Mouse (Mus musculus) brain, embryonic 18.5 days (tissue): Measurements from ENCODE around the gene Sdccag8.
"Not testable (repeated sequence)": the region's sequence is repeated elsewhere in the genome, so short reads cannot be mapped to it uniquely, and the experiment has no call there.

Experiments used
- DNase-seq: peaks from one replicate; pipeline ENCODE4 v3.0.0-alpha.2; 2012; ENCODE audit warnings: low read depth, low spot score

Sdccag8 gene

DNA sequence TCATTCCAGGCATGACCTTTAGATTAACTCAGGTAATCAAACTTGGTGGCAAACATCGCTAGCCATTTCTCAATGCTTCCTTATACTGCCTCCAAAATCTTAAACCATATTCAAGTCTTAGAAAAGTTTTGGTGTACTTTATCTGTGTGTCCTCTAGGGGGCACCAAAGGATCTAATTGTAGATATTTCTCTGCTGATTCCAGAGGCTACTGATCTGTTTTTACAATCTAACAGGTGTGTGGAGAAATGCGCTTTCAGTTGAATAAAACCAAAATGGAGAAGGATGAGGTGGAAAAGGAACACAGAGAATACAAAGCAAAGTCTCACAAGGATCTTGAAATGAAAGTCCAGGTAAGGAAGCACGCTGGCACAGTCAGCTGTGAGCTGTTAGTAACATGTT, 63.3 kb downstream of the Sdccag8 start:
- DNase-seq, result peak; percentile 54

GRCm38 (mm10) chr1:176879005-176879404, 64.5 kb downstream of the Sdccag8 start:
- peak; percentile 70 for DNase-seq

- no peak for DNase-seq
Measured at GRCm38 (mm10) chr1:176879614-176880013, 65.2 kb downstream of the Sdccag8 start.

DNA sequence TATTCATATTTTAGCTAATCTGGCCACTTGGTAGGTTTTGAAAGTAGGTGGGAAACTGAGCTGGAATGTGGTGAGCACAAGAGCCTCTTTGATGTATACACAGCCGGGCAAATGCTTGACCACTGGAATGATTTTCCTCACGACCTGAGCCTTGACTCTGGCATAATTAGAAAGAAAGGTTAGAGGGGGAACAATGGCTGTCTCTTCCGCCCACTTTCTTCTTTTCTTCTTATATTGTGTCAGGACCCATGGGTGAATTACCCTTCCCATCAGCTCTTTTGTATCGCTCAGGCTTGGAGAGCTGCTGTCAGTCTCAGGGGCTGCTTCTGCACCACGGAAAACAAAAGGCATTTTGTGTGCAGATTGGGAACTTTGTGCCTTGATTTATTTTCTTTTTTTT, 65.6 kb downstream of the Sdccag8 start:
- DNase-seq, result no peak

DNA sequence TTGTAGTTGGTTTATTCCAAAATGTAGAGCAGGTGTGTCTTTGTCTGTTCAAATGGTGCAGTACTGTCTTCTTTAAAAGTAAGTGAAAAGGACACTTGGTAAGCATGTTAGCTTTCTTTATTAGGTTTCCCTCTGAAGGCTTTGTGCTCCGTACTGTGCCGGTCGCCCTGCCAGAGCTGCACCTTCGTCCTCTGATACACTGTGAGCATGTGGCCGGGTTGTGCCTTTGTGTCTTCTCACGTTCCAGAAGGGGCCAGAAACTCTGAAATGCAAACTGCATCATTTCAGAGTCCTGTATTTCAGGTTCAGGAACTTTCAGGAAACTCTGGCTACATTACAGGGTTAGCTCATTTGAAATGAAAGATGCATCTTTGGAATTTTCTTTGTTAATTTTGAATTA, 66.5 kb downstream of the Sdccag8 start:
- DNase-seq, result no peak

DNA sequence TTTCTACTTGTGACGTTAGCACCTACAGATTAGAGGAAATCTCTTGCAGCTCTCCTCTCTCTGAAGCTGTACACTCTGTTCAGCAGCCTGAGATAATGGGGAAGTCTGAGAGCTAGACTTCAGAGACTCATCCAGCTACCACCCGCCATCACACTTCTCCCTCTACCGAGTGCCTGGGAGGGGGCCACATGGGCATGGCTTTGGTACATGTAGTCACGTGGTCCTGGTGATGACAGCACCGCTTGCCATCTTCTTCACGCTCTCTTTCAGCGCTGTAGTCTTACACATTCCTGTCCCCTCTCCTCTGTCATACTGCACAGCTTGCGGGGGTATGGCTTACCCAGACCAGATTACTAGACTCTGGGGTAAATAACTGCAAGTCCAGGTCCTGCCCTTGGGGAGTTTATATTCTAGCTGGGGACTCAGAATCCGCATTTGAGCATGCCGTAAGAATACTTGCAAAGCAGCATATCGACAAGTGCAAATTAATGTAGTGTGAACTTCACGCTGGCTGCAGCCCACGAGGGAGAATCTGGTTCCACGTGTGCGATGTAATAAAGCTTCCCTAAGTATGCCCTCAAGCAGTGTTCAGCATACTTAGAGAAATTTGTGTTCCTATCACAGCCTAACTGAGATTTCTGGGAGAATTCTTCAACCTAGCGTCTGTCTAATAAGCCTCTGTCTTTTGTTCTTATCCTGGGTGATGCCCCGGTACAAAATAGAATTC, 70.9 kb downstream of the Sdccag8 start:
- peak; percentile 47 for DNase-seq

- DNase-seq, result no peak
Measured at GRCm38 (mm10) chr1:176886002-176886401, 71.5 kb downstream of the Sdccag8 start.

- DNase-seq, result no peak
Measured at GRCm38 (mm10) chr1:176903741-176904140, 89.3 kb downstream of the Sdccag8 start.

DNA sequence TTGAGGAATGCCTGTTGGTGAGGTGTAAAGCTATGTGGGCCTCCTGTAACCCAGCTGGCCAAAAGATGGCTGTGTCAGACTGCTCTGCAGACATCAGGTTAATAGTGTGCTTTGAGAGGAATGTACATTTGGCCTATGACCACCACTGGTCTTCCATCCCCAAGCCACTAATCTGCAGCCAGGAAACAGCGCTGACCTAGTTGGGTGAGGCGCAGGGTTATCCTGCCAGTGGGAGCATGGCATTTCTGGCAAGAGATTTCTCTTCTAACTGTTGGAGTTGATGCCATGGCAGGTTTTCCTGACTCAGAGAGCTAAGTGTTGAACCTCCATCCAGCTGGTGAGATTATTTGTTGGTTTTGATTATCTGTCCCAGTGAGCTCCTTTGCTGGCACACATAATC, 101.5 kb downstream of the Sdccag8 start:
- DNase-seq, result no peak

- DNase-seq, result no peak
Measured at GRCm38 (mm10) chr1:176919486-176919885, 105.0 kb downstream of the Sdccag8 start.

DNA sequence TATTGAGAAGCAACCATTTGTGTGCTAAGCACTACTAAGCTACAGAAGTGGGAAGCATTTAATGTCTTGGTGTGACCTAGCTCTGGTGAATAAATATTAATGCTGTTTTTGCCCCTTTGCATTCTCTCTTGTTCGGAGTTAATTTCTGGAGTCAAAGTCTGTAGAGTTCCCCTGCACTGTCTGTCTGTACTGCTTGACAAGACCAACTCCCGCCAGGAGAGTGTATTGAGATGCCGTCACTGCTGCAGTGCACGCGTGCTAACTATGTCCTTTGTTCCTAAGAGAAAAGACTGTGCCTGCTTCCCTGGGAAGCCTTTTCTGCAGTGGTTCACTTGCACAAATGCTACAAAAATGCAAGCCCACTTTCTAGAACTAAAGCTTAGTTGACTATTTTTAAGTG, 108.4 kb downstream of the Sdccag8 start:
- DNase-seq, result no peak

- DNase-seq, result no peak
Measured at GRCm38 (mm10) chr1:176926009-176926408, 111.5 kb downstream of the Sdccag8 start.

GRCm38 (mm10) chr1:176927312-176927711, 112.9 kb downstream of the Sdccag8 start:
- no peak for DNase-seq

DNA sequence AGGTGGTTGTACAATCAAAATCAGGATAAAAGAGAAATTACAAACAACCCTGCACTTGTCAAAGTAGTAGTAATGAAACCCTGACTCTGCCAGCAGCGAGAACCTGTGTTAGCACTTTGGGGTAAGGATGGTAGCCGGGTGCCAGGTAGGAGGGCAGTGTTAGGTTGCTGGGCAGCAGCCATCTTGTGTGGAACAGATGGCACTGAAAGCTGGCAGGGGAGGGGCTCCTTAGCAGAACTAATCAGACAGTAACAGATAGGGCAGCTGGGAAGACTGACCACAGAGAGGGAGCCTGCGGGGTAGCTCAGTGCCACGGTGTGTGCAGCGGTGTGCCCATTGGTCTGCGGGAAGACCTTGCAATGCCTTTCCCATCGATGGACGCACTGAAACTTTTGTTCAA, 115.2 kb downstream of the Sdccag8 start:
- no peak for DNase-seq

DNA sequence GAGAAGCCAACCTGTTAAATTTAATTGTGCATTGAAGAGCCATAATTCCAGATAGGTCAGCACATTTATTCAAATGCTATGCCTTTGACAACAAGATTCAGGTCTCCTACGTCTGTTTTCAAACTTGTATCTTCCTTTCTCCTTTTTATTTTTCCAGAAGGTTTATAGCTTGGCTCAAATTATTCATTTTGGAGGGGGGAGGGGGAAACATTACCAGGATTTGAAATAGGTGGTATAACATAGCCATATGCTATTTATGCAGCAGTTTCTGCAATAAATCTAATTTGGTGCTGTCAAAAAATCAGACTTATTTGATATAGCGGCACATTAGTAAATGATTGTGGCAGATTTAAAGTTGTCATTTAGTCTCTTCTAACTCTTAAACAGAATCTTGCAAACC, 116.1 kb downstream of the Sdccag8 start:
- no peak for DNase-seq

GRCm38 (mm10) chr1:176930981-176931500, 116.6 kb downstream of the Sdccag8 start:
- DNase-seq, result no peak

DNA sequence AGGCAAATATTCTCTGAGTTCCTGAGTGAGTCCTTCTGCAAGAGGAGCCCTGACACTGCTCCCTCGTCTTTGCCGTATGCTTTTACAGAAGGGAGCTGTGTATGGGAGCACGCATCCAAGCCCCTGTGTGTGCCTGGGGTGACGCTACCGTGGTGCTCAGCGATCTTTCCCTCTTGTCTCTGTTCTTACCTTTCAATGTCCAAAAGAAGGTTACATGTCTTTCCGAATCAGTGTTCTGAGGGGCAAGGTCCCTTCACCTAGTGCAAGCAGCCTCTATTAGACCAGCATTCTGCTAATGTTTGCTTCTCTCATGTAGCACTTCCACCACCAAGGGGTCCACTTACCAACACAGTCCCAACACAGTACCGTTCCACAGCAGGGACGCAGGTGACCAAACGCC, 117.1 kb downstream of the Sdccag8 start:
- DNase-seq, result no peak

GRCm38 (mm10) chr1:176932320-176932950, 118.0 kb downstream of the Sdccag8 start:
- no peak for DNase-seq

DNA sequence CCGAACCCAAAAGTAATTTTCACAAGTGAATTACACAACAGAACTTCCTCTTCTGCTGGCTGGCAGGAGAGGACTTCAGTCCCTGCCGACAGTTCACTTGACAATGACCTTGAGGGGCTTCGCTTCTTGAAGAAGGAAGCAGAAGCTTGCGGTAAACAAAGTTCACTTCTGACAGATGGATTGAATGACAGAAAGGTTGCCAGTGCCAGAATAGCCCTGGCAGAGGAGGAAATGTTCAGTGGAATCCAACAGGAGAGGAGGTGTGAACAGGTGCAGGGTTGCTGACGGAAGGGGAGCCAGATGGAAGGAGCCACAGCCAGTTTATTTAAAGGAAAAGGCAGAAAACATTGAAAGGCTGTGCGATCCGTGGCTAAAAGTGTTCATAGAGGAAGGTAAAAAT, 118.9 kb downstream of the Sdccag8 start:
- DNase-seq, result peak; percentile 79

DNA sequence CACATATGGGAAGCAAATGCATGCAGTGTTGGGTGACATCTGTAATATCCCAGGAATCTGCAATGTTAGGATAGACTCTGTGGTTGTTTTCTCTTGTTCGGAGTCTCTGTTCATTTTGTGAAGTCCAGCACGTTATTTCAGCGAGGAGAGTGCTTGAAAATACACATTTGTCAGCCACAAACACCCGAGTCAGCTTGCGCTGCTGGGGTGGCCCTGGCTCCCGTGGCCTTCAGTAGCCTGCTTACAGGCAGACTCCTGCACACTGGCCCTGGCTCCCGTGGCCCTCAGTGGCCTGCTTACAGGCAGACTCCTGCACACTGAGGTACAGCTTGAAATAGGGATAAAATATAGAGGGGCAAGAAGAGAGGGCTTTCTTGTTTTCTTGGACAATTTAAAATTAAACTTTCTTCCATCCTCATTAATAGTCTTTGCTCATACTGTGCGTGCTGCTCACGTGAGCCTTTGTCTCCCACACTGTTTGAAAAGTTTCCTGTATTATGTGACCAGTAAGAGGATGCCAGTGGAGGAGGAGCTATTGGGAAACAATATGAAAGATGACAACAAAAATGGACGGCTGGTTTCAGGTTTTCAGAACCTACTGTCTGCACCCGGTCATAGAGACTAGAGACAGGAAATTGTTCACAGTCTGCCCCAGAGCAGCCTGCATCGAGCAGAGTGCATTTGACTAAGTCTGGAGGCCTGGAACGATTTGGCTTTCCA, 119.7 kb downstream of the Sdccag8 start:
- DNase-seq, result no peak

GRCm38 (mm10) chr1:176939901-176940341, 125.5 kb downstream of the Sdccag8 start:
- no peak for DNase-seq

DNA sequence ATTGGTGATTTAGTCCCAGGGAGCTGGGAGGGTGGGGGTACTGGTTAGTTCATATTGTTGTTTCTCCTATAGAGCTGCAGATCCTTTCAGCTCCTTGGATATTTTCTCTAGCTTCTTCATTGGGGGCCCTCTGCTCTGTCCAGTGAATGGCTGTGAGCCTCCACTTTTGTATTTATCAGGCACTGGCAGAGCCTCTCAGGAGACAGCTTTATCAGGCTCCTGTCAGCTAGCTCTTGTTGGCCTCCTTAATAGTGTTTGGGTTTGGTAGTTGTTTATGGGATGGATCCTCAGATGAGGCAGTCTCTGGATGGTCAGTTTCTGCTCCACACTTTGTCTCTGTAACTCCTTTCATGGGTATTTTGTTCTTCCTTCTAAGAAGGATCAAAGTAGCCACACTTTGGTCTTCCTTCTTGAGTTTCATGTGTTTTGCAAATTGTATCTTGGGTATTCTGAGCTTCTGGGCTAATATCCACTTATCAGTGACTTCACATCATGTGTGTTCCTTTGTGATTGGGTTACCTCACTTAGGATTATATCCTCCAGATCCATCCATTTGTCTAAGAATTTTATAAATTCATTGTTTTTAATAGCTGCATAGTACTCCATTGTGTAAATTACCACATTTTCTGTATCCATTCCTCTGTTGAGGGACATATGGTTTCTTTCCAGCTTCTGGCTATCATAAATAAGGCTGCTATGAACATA, 127.0 kb downstream of the Sdccag8 start:
- DNase-seq, result not testable (repeated sequence)
